Mouse (Mus musculus): ENCODE data around the gene Tfip11.

DNA sequence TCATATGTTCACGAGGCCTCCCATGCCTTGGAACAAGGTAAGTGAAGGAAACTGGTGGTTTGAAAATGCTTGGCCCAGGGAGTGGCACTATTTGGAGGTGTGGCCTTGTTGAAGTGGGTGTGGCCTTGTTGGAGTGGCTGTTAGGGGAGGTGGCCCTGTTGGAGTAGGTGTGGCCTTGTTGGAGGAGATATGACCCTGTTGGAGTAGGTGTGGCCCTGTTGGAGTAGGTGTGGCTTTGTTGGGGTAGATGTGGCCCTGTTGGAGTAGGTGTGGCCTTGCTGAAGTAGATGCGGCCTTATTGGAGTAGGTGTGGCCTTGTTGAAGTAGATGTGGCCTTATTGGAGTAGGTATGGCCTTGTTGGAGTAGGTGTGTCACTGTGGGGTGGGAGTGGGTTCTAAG lies 59.8 kb downstream of the Tfip11 start:
- TF ChIP-seq POLR2A (IDR thresholded peaks at IDR 0.05; ENCODE audit: insufficient read depth, low read length) (no peak), CTCF (IDR thresholded peaks at IDR 0.05; ENCODE audit: low read depth, low read length) (no peak)
